Mouse (Mus musculus) spleen, adult 18-20 months (tissue): Measurements from ENCODE around the gene Disp3.
A peak's percentile ranks its signal among the peaks of the same experiment; 100 is the strongest.

Source experiments
- DNase-seq, 2 experiments: peaks; one replicate each; pipeline ENCODE4 v3.0.0; 2022; ENCODE audit warnings: mixed read lengths in 2 of 2

The Disp3 gene

GRCm38 (mm10) chr4:148288055-148288549 is 337 bp upstream of the Disp3 start:
- peak in 1 of 2 experiments; percentile 13 for DNase-seq

- DNase-seq: no peak
These were observed 724 bp downstream of the Disp3 start for GRCm38 (mm10) chr4:148287041-148287440.

GRCm38 (mm10) chr4:148286226-148287031 is 1.3 kb downstream of the Disp3 start:
- DNase-seq: no peak

GRCm38 (mm10) chr4:148284219-148284618 is 3.5 kb downstream of the Disp3 start:
- DNase-seq: no peak

- no peak for DNase-seq
These were observed 10.8 kb downstream of the Disp3 start for GRCm38 (mm10) chr4:148276816-148277491.

- no peak for DNase-seq
These were observed 13.1 kb downstream of the Disp3 start for GRCm38 (mm10) chr4:148274671-148275070.

GRCm38 (mm10) chr4:148273229-148273628 is 14.5 kb downstream of the Disp3 start:
- DNase-seq: no peak

- no peak for DNase-seq
These were observed 16.1 kb downstream of the Disp3 start for GRCm38 (mm10) chr4:148271656-148272055.

- DNase-seq: no peak
These were observed 20.7 kb downstream of the Disp3 start for GRCm38 (mm10) chr4:148266973-148267507.

GRCm38 (mm10) chr4:148259941-148260340 is 27.8 kb downstream of the Disp3 start:
- no peak for DNase-seq

GRCm38 (mm10) chr4:148249341-148249740 is 38.4 kb downstream of the Disp3 start:
- no peak for DNase-seq

- DNase-seq: no peak
These were observed 47.4 kb downstream of the Disp3 start for GRCm38 (mm10) chr4:148240387-148240786.

GRCm38 (mm10) chr4:148239474-148240130 is 48.2 kb downstream of the Disp3 start:
- DNase-seq: no peak

GRCm38 (mm10) chr4:148238919-148239318 is 48.8 kb downstream of the Disp3 start:
- no peak for DNase-seq

- no peak for DNase-seq
These were observed 49.5 kb downstream of the Disp3 start for GRCm38 (mm10) chr4:148238218-148238617.

- no peak for DNase-seq
These were observed 51.1 kb downstream of the Disp3 start for GRCm38 (mm10) chr4:148236664-148237063.

GRCm38 (mm10) chr4:148233061-148233460 is 54.7 kb downstream of the Disp3 start:
- no peak for DNase-seq

GRCm38 (mm10) chr4:148232615-148233014 is 55.1 kb downstream of the Disp3 start:
- DNase-seq: no peak

GRCm38 (mm10) chr4:148232124-148232523 is 55.6 kb downstream of the Disp3 start:
- no peak for DNase-seq

- peak in 1 of 2 experiments; percentile 3 for DNase-seq
These were observed 58.1 kb downstream of the Disp3 start for GRCm38 (mm10) chr4:148229646-148230045.

GRCm38 (mm10) chr4:148222983-148223382 is 64.8 kb downstream of the Disp3 start:
- no peak for DNase-seq

- DNase-seq: no peak
These were observed 67.1 kb downstream of the Disp3 start for GRCm38 (mm10) chr4:148220656-148221055.

GRCm38 (mm10) chr4:148218238-148218637 is 69.5 kb downstream of the Disp3 start:
- DNase-seq: no peak
